Mouse (Mus musculus) left cerebral cortex, postnatal 14 days (tissue): Measurements from ENCODE around the gene Thap3. TPM values are rescaled to one million over a fixed set of nuclear protein-coding genes. Genes with fewer than 3 reads are reported as not detected.

Source experiments
- DNase-seq, 2 experiments: peaks; one replicate each; pipeline ENCODE4 v3.0.0; 2021 to 2022; ENCODE audit warnings: low spot score in 2 of 2, mixed read lengths in 1 of 2
- intact Hi-C: fragments of 180-260 bp; cut with DNase I; formaldehyde crosslinking; loops from one replicate; pipeline ENCODE4 v1.15.1; 2025
- total RNA-seq, 2 experiments: library from RNA; stranded (reverse); gene quantifications; 2 replicates each; pipeline ENCODE4 v1.2.3; 2021

Gene Thap3
- total RNA-seq, 2 experiments from 2014 or later = 16.1 to 19.3 TPM

- no peak for DNase-seq
- intact Hi-C loops = no loop called here
Observed at GRCm38 (mm10) chr4:151948497-151949471, 40.0 kb downstream of the Thap3 start.

- intact Hi-C loops = no loop called here
- no peak for DNase-seq
Observed at GRCm38 (mm10) chr4:151946211-151946610, 42.6 kb downstream of the Thap3 start.

- DNase-seq = no peak
- intact Hi-C loops = no loop called here
Observed at GRCm38 (mm10) chr4:151938089-151938488, 50.7 kb downstream of the Thap3 start.

GRCm38 (mm10) chr4:151937441-151937840 lies 51.4 kb downstream of the Thap3 start:
- intact Hi-C loops = no loop called here

GRCm38 (mm10) chr4:151934215-151934572 lies 54.6 kb downstream of the Thap3 start:
- peak in 1 of 2 experiments; percentile 18 for DNase-seq
- intact Hi-C loops = no loop called here

More at GRCm38 (mm10) chr4:151937441-151937840, 51.4 kb downstream of the Thap3 start:
- no peak for DNase-seq

GRCm38 (mm10) chr4:151933505-151934214 lies 55.1 kb downstream of the Thap3 start, which contains the start of gene Dnajc11:
Dnajc11 (plus strand) TSS chr4:151933691.
- peak; percentile 92 to 93 for DNase-seq
- intact Hi-C loops = no loop called here

Other genes with a start within 250 kb of the Thap3 start
- gene Camta1, start 127.1 kb downstream of the Thap3 start, total RNA-seq = 100 to 1,000 TPM; 194 to 203 TPM
- gene Dnajc11, start 55.3 kb downstream of the Thap3 start, total RNA-seq = 10 to 100 TPM; 70.8 to 74.7 TPM
- 10 to 100 TPM; 14.2 to 14.4 TPM for gene Phf13, start 7.3 kb upstream of the Thap3 start, total RNA-seq
- gene Klhl21, start 19.8 kb upstream of the Thap3 start, total RNA-seq = 10 to 100 TPM; 12.7 to 13.4 TPM
- gene Zbtb48, start 38.7 kb upstream of the Thap3 start, total RNA-seq = 10 to 100 TPM; 11.5 to 13.2 TPM
- under 1 TPM; 0.49 to 0.55 TPM for gene Tas1r1, start 49.6 kb upstream of the Thap3 start, total RNA-seq
- 10 to 100 TPM; 21.3 to 21.9 TPM for gene Nol9, start 50.3 kb upstream of the Thap3 start, total RNA-seq
- 10 to 100 TPM; 74.0 to 84.0 TPM for gene Plekhg5, start 83.5 kb upstream of the Thap3 start, total RNA-seq
- gene Tnfrsf25, start 126.9 kb upstream of the Thap3 start, total RNA-seq = 10 to 100 TPM in 1 of 2 experiments, 1 to 10 TPM in 1; 6.2 to 16.5 TPM
- under 1 TPM; 0.24 to 0.44 TPM for gene Espn, start 163.4 kb upstream of the Thap3 start, total RNA-seq
- gene Hes2, start 169.9 kb upstream of the Thap3 start, total RNA-seq = not detected
- gene Acot7, start 189.1 kb upstream of the Thap3 start, total RNA-seq = 100 to 1,000 TPM; 377 to 378 TPM